Mouse (Mus musculus) testis, adult 2 months (tissue): ENCODE results near the gene Cgas. TPM values are rescaled to one million over a fixed set of nuclear protein-coding genes. Genes with fewer than 3 reads are reported as not detected.
"Not testable (repeated sequence)": the region's sequence is repeated elsewhere in the genome, so short reads cannot be mapped to it uniquely, and the experiment has no call there.

Experiments used
- H3K27ac ChIP-seq: fragments of 200-500 bp; 2 replicates; pipeline ENCODE4 v1.5.1; 2012; ENCODE audit warnings: low read depth, low read length; ENCODE audit not compliant: control insufficient read depth, insufficient read depth
- H3K27me3 ChIP-seq: fragments of 200-500 bp; 2 replicates; pipeline ENCODE4 v1.6.1; 2012; ENCODE audit warnings: mild to moderate bottlenecking, low read length, moderate library complexity; ENCODE audit not compliant: control insufficient read depth, insufficient read depth
- H3K36me3 ChIP-seq: fragments of 200-500 bp; 2 replicates; pipeline ENCODE4 v1.6.1; 2012; ENCODE audit warnings: mild to moderate bottlenecking, low read length; ENCODE audit not compliant: control insufficient read depth, insufficient read depth
- H3K4me1 ChIP-seq: fragments of 200-500 bp; 2 replicates; pipeline ENCODE4 v1.6.1; 2012; ENCODE audit warnings: low read length; ENCODE audit not compliant: control insufficient read depth, insufficient read depth
- H3K4me3 ChIP-seq: fragments of 200-500 bp; 2 replicates; pipeline ENCODE4 v1.5.1; 2012; ENCODE audit warnings: low read depth, mild to moderate bottlenecking, low read length, moderate library complexity, mixed read lengths; ENCODE audit not compliant: control insufficient read depth
- CTCF ChIP-seq: fragments of 200-500 bp; IDR thresholded peaks from 2 replicates; pipeline ENCODE4 v1.5.1; 2012; ENCODE audit warnings: low read depth, mild to moderate bottlenecking, inconsistent platforms, low read length, moderate library complexity; ENCODE audit not compliant: control insufficient read depth, insufficient read depth, insufficient replicate concordance
- POLR2A ChIP-seq: fragments of 200-500 bp; IDR thresholded peaks from 2 replicates; pipeline ENCODE4 v1.6.1; 2012; ENCODE audit warnings: low read depth, mild to moderate bottlenecking, inconsistent platforms, low read length, moderate library complexity; ENCODE audit not compliant: control insufficient read depth
- polyA plus RNA-seq: library from polyadenylated mRNA; depleted of rRNA; stranded (reverse); fragments of >200 nt; gene quantifications from 2 replicates; pipeline ENCODE4 v1.2.3, GENCODE M21; 2012

Cgas gene
- polyA plus RNA-seq, 1 experiment, result 0.09 TPM

DNA sequence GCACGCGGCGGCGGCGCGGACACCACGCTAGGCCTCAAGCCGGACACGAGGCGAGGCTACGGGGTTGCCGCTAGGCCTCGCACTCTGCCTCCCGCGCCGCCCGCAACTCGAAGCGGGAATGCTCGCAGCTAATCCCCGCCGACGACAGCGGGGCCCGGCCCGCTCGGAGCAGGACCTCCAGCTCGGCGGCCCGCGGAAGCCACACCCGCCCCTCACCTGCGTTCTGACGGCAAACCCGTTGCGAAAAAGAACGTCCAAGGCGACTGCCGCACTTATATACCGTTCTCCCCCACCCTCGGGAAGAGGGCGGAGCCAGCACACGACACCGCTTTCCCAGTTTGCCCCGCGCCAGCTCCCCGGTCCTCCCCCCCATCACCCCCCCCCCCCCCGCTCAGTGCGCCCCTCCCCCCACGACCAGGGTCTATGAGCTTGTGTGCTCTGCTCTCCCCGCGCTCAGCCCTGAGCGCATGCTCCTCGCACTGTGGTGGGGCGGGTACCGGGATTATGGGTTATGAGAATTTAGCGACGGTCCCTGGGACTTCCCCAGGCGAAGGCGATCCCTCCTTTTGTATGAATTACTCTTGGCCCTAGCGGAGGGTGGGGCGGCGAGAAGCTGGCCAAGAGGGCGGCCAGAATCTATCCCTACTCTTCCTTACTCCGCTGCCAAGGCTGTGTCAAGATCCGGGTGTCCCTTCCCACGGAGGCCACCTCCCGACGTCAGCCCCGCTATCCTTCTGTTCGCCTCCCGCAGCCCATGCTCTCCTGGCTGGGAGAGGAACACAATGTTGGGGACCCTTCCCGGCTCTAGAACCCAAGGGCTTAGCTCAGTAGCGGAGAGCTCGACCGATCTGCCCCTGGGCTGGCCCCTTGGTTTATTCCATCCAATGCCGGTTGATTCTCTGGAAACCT, 38.6 kb upstream of the Cgas start:
- peaks cover under 1% of the 10 kb centered on the region; the same call in 1 of the 2 replicates for H3K36me3 ChIP-seq
- peak overlapping the region; percentile 97 for H3K4me3 ChIP-seq
- TF ChIP-seq CTCF (no peak), POLR2A (peak; percentile 100)

DNA sequence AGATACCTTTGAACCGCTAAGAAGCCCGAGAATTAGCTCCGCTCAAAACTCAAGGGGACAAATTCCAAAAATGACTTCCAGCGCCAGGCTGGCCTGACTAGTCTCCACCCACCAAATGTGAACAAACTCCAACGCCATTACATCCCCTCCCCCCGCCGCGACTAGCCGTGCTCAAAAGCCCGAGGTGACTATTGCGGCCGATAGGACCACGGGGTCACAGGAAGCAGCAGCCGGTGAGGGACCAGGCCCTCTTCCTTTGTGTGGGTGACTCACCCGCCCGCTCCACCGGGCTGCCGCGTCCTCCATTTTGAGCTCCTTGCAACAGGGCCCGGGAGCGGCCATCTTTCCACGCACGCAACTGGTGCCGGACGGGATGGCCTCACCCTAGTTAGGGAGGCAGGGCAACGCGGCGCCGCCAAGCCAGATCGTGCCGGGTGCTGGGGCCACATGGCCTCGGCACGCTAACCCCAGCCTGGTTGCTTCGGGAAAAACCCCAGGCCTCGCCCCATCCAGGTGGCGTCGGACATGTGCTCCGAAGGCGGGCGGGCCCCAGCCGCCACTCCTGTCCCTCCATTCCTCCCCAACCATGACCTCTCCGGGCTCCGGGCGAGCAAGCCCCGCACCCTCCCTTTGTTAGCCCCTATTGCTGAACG, 37.8 kb upstream of the Cgas start:
- Histone ChIP-seq H3K27me3 (no peaks in the 10 kb centered on the region), H3K4me1 (peaks cover 7% of the 10 kb centered on the region), H3K36me3 (peaks cover 2% of the 10 kb centered on the region; the same call in 1 of the 2 replicates), H3K4me3 (peak overlapping the region; percentile 88), H3K27ac (peak overlapping the region; percentile 88)
- TF ChIP-seq CTCF (no peak), POLR2A (no peak; the same call in 1 of the 2 replicates)

More for the DNA sequence above, 38.6 kb upstream of the Cgas start:
- Histone ChIP-seq H3K4me1 (peaks cover 7% of the 10 kb centered on the region), H3K27me3 (no peaks in the 10 kb centered on the region), H3K27ac (peak overlapping the region; percentile 99)

DNA sequence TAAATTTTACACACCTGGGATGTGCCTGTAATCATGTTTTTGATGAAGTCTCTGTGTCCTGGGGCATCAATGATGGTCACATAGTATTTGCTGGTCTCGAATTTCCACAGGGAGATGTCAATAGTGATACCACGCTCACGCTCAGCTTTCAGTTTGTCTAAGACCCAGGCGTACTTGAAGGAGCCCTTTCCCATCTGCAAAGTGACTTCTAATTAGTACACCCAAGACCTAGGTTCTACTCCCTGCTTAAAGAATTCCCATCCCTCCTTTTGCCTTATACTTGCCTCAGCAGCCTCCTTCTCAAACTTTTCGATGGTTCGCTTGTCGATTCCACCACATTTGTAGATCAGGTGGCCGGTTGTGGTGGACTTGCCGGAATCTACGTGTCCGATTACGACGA, 37.2 kb upstream of the Cgas start:
- H3K36me3 ChIP-seq, H3K4me1 ChIP-seq, H3K27me3 ChIP-seq: not testable (repeated sequence)
- Histone ChIP-seq H3K27ac (peak overlapping the region; percentile 88), H3K4me3 (peak overlapping the region; percentile 88)

DNA sequence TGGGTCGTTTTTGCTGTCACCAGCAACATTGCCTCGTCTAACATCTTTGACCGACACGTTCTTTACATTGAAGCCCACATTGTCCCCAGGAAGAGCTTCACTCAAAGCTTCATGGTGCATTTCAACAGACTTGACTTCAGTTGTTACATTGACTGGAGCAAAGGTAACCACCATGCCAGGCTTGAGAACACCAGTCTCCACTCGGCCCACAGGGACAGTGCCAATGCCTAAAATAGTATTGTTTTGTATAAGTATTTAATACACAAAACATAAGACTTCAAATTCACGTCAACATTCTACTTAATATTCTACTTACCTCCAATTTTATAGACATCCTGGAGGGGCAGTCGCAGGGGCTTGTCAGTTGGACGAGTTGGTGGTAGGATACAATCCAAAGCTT, 36.3 kb upstream of the Cgas start:
- not testable (repeated sequence) for H3K27ac ChIP-seq, H3K27me3 ChIP-seq, H3K4me1 ChIP-seq, H3K4me3 ChIP-seq, H3K36me3 ChIP-seq

DNA sequence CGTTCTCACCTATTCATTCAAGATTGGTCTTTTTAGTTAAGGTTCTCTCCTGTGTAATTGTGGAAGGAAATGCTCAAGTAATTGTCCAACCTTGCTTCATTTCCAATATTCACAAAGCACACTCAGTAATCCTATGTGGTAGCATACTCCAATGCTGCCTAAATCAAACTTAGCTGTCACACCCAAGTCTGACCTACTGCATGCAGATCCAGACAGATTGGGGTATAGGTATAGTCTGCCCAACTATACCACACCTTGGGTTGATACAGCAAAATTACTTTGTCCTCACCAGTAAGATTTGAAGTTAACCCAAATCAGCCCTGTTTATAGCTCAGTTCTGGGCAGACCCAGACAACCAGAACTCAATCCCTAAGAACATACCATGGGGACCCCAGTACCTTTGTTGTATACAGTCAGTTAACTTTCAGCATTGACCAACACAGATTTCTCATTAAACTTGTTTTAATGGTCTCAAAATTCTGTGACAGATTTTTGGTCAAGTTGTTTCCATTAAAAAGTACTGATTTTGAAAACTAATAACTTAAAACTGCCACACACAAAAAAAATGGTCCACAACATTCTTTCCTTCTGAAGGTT, 35.1 kb upstream of the Cgas start:
- not testable (repeated sequence) for H3K4me3 ChIP-seq, H3K4me1 ChIP-seq, H3K36me3 ChIP-seq, H3K27me3 ChIP-seq, H3K27ac ChIP-seq

DNA sequence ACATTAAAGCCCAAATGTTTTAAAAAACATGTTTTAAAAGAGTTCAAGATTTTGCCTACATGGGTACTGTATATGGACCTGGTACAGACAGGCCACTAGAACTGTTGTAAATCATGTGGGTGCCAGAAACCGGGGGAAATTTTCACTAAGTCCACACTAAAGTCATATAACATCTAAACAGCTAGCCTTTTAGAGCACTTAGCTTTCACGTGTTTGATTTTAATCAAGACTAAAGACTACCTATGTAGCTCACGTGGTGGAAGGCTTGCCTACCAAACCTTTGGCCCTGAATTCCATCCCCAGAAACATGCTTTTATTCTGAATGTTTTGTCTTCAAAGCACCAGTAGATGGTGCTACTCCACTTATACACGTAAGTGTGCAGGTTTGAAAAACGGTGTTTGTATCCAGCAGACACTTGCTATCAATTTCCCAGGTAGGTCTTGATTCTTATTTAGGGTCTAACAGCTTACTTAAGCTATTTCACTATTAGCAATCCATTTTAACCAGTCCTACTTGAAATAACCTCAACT, 34.0 kb upstream of the Cgas start:
- Histone ChIP-seq H3K4me1 (peaks cover 3% of the 10 kb centered on the region), H3K27ac (no peak overlapping the region), H3K4me3 (no peak overlapping the region), H3K27me3 (no peaks in the 10 kb centered on the region), H3K36me3 (peaks cover 2% of the 10 kb centered on the region; the same call in 1 of the 2 replicates)
- TF ChIP-seq POLR2A (no peak), CTCF (no peak)

DNA sequence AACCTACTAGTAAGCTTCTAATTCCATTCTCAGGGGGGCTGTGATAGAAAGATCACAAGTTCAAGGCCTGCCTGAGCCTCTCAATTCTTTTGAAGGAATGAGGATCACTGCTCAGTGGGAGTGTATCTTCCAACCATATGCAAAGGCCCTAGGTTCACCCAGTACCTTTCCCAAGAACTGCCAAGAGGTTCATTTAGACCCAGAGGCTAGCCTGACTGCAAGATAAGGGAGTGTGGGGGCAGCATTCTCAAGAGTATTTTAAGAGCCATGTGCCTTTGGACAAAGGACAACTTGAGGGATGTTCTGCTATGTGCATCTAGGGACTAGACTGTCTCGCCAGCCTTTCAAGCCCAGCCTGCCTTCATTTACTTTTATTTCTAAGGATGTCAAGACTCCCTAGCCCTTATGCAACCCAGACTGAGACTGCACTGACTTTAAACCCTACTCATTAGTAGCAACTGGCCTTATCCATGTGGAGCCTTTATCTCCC, 33.5 kb upstream of the Cgas start:
- H3K4me1 ChIP-seq, result no peaks in the 10 kb centered on the region
- no peak overlapping the region for H3K27ac ChIP-seq
- TF ChIP-seq CTCF (no peak), POLR2A (no peak)
- H3K36me3 ChIP-seq, result peaks cover 2% of the 10 kb centered on the region; the same call in 1 of the 2 replicates
- H3K4me3 ChIP-seq, result no peak overlapping the region
- no peaks in the 10 kb centered on the region for H3K27me3 ChIP-seq
